Mouse (Mus musculus) thymus, adult 2 months (tissue): ENCODE measurements around the gene Zfyve9. TPM values are rescaled to one million over a fixed set of nuclear protein-coding genes. Genes with fewer than 3 reads are reported as not detected.
A peak's percentile ranks its signal among the peaks of the same experiment; 100 is the strongest.
"Not testable (repeated sequence)": the region's sequence is repeated elsewhere in the genome, so short reads cannot be mapped to it uniquely, and the experiment has no call there.

Experiments used
- DNase-seq: peaks from one replicate; pipeline ENCODE4 v3.0.0; 2021
- H3K27ac ChIP-seq: fragments of 200-500 bp; 2 replicates; pipeline ENCODE4 v1.5.1; 2012; ENCODE audit warnings: low read length, control low read depth; ENCODE audit not compliant: control insufficient read depth, insufficient read depth
- H3K27me3 ChIP-seq: fragments of 200-500 bp; 2 replicates; pipeline ENCODE4 v1.6.1; 2012; ENCODE audit warnings: mild to moderate bottlenecking, low read length, moderate library complexity, mixed read lengths; ENCODE audit not compliant: control insufficient read depth, insufficient read depth
- H3K36me3 ChIP-seq: fragments of 200-500 bp; 2 replicates; pipeline ENCODE4 v1.6.1; 2012; ENCODE audit warnings: mild to moderate bottlenecking, low read length, moderate library complexity; ENCODE audit not compliant: control insufficient read depth, insufficient read depth
- H3K4me1 ChIP-seq: fragments of 200-500 bp; replicated peaks from 2 replicates; pipeline ENCODE4 v1.6.1; 2012; ENCODE audit warnings: low read length; ENCODE audit not compliant: control insufficient read depth, insufficient read depth
- H3K4me3 ChIP-seq: fragments of 200-500 bp; 2 replicates; pipeline ENCODE4 v1.5.1; 2012; ENCODE audit warnings: mild to moderate bottlenecking, low read length, control low read depth, moderate library complexity; ENCODE audit not compliant: control insufficient read depth, insufficient read depth
- CTCF ChIP-seq: fragments of 200-500 bp; IDR thresholded peaks from 2 replicates; pipeline ENCODE4 v1.5.1; 2012; ENCODE audit warnings: mild to moderate bottlenecking, control low read depth, low read length, moderate library complexity, borderline replicate concordance; ENCODE audit not compliant: control insufficient read depth, poor library complexity, insufficient read depth; ENCODE audit errors: extremely low read depth
- POLR2A ChIP-seq: fragments of 200-500 bp; IDR thresholded peaks from 2 replicates; pipeline ENCODE4 v1.6.1; 2012; ENCODE audit warnings: mild to moderate bottlenecking, low read length, control low read depth, moderate library complexity; ENCODE audit not compliant: control insufficient read depth, poor library complexity, insufficient read depth; ENCODE audit errors: extremely low read depth
- WGBS: fragments of 180-500 bp; shearing (Covaris S2); methylation state at CpG from one replicate; pipeline ENCODE4 v1.1.7; 2018; 5-methylcytosine and 5-hydroxymethylcytosine counted together
- polyA plus RNA-seq: library from polyadenylated mRNA; depleted of rRNA; stranded (reverse); fragments of >200 nt; gene quantifications from 2 replicates; pipeline ENCODE4 v1.2.3, GENCODE M21; 2012

Gene Zfyve9
- polyA plus RNA-seq, 1 experiment: 0.84 TPM

GRCm38 (mm10) chr4:108691469-108691868 is 89.1 kb downstream of the Zfyve9 start:
- no peak for TF ChIP-seq POLR2A
- TF ChIP-seq CTCF: no peak

GRCm38 (mm10) chr4:108690479-108690878 is 90.1 kb downstream of the Zfyve9 start:
- no peak for TF ChIP-seq POLR2A
- TF ChIP-seq CTCF: no peak
- H3K4me1 ChIP-seq: no peaks in the 10 kb centered on the region
- DNase-seq: no peak
- no peaks in the 10 kb centered on the region for H3K27me3 ChIP-seq
- H3K4me3 ChIP-seq: no peak overlapping the region
- no peaks in the 10 kb centered on the region for H3K36me3 ChIP-seq
- 96% methylated on average over 3 of the region's 3 CpGs for WGBS
- no peak overlapping the region for H3K27ac ChIP-seq

More at GRCm38 (mm10) chr4:108691469-108691868, 89.1 kb downstream of the Zfyve9 start:
- H3K4me3 ChIP-seq: no peak overlapping the region
- H3K36me3 ChIP-seq: no peaks in the 10 kb centered on the region
- no peaks in the 10 kb centered on the region for H3K27me3 ChIP-seq
- H3K27ac ChIP-seq: no peak overlapping the region
- DNase-seq: no peak
- H3K4me1 ChIP-seq: no peaks in the 10 kb centered on the region

- not testable (repeated sequence) for H3K27ac ChIP-seq, H3K36me3 ChIP-seq, H3K4me1 ChIP-seq, DNase-seq, H3K27me3 ChIP-seq, H3K4me3 ChIP-seq
- WGBS: 92% methylated on average over 6 of the region's 7 CpGs
Measured at GRCm38 (mm10) chr4:108687098-108687497, 93.5 kb downstream of the Zfyve9 start.

GRCm38 (mm10) chr4:108686156-108686555 is 94.4 kb downstream of the Zfyve9 start:
- Histone ChIP-seq H3K36me3 (no peaks in the 10 kb centered on the region), H3K4me1 (no peaks in the 10 kb centered on the region), H3K27me3 (no peaks in the 10 kb centered on the region), H3K27ac (no peak overlapping the region), H3K4me3 (no peak overlapping the region)
- WGBS: 90% methylated on average over 3 of the region's 3 CpGs
- no peak for DNase-seq
- TF ChIP-seq POLR2A (no peak), CTCF (no peak)

GRCm38 (mm10) chr4:108664407-108664806 is 116.2 kb downstream of the Zfyve9 start:
- no peaks in the 10 kb centered on the region for H3K4me1 ChIP-seq
- H3K4me3 ChIP-seq: no peak overlapping the region
- 55% methylated on average over 2 of the region's 2 CpGs for WGBS
- no peak for DNase-seq
- H3K27ac ChIP-seq: no peak overlapping the region
- TF ChIP-seq POLR2A (no peak), CTCF (no peak)
- H3K36me3 ChIP-seq: no peaks in the 10 kb centered on the region
- H3K27me3 ChIP-seq: no peaks in the 10 kb centered on the region

GRCm38 (mm10) chr4:108638752-108639151 is 141.8 kb downstream of the Zfyve9 start:
- no peaks in the 10 kb centered on the region for H3K4me1 ChIP-seq
- TF ChIP-seq CTCF (no peak), POLR2A (no peak)
- WGBS: 43% methylated on average over 5 of the region's 5 CpGs
- peaks cover 1% of the 10 kb centered on the region for H3K36me3 ChIP-seq
- H3K27ac ChIP-seq: no peak overlapping the region
- no peaks in the 10 kb centered on the region for H3K27me3 ChIP-seq
- H3K4me3 ChIP-seq: no peak overlapping the region
- peak; percentile 7 for DNase-seq

- H3K4me3 ChIP-seq: no peak overlapping the region
- 97% methylated on average over 3 of the region's 3 CpGs for WGBS
- no peaks in the 10 kb centered on the region for H3K4me1 ChIP-seq
- DNase-seq: no peak
- TF ChIP-seq POLR2A (no peak), CTCF (no peak)
- no peaks in the 10 kb centered on the region for H3K27me3 ChIP-seq
- no peak overlapping the region for H3K27ac ChIP-seq
- H3K36me3 ChIP-seq: peaks cover 12% of the 10 kb centered on the region
Measured at GRCm38 (mm10) chr4:108637721-108638120, 142.9 kb downstream of the Zfyve9 start.
